In genomic region chr2:104157831-104158230, GRCm38 (mm10) we compare ENCODE assay signal across 37 mouse cellular contexts. TPM values are rescaled to one million over a fixed set of nuclear protein-coding genes. Genes with fewer than 3 reads are reported as not detected.
"Had no signal": no experiment of that assay in that cellular context is flagged by ENCODE, and none has a peak within 500 bp of the region (broad histone marks: within the 10 kb centered on the region; RNA-seq: fewer than 3 reads in every experiment).

No protein-coding gene starts in this region.

- ATAC-seq: hindbrain, postnatal 0 days; intestine, embryonic 16.5 days had no signal

- H3K4me1 ChIP-seq: heart, embryonic 13.5 days; heart, embryonic 15.5 days; hindbrain, embryonic 13.5 days; hindbrain, embryonic 15.5 days; kidney, embryonic 15.5 days; limb, embryonic 10.5 days; limb, embryonic 12.5 days; liver, embryonic 13.5 days; liver, embryonic 15.5 days had no signal

- H3K36me3 ChIP-seq: heart, embryonic 10.5 days; heart, embryonic 13.5 days; heart, embryonic 15.5 days; kidney, embryonic 15.5 days; limb, embryonic 10.5 days; limb, embryonic 12.5 days; liver, embryonic 13.5 days; liver, embryonic 15.5 days had no signal

- H3K9ac ChIP-seq: heart, embryonic 13.5 days; heart, embryonic 15.5 days; hindbrain, embryonic 13.5 days; hindbrain, embryonic 15.5 days; kidney, embryonic 15.5 days; limb, embryonic 12.5 days; liver, embryonic 13.5 days; liver, embryonic 15.5 days had no signal

- H3K27me3 ChIP-seq: heart, embryonic 13.5 days; heart, embryonic 15.5 days; hindbrain, embryonic 13.5 days; hindbrain, embryonic 15.5 days; kidney, embryonic 15.5 days; limb, embryonic 12.5 days; liver, embryonic 13.5 days had no signal

- H3K4me2 ChIP-seq: heart, embryonic 13.5 days; heart, embryonic 15.5 days; hindbrain, embryonic 13.5 days; hindbrain, embryonic 15.5 days; kidney, embryonic 15.5 days; limb, embryonic 12.5 days; liver, embryonic 11.5 days; liver, embryonic 13.5 days; liver, embryonic 15.5 days had no signal

- H3K27ac ChIP-seq: gastrocnemius, adult 2 months; heart, embryonic 10.5 days; heart, embryonic 13.5 days; heart, embryonic 15.5 days; hindbrain, embryonic 13.5 days; hindbrain, embryonic 15.5 days; hindbrain, postnatal 0 days; kidney, embryonic 15.5 days; kidney, postnatal 0 days; limb, embryonic 10.5 days; limb, embryonic 12.5 days; liver, embryonic 13.5 days; liver, embryonic 15.5 days had no signal

- DNase-seq: gastrocnemius, adult 2 months; gastrocnemius, postnatal 10 days; gastrocnemius, postnatal 25 days; heart, adult 18-20 months; heart, postnatal 14 days; heart, postnatal 36 days; kidney, adult 11 months; kidney, adult 2 months; kidney, adult 9 months; kidney, postnatal 14 days; kidney, postnatal 36 days; layer of hippocampus, adult 9-11 months; layer of hippocampus, postnatal 36 days; liver; liver, embryonic 13.5 days had no signal

- H3K9me3 ChIP-seq: heart, embryonic 10.5 days; heart, embryonic 13.5 days; heart, embryonic 15.5 days; hindbrain, embryonic 13.5 days; hindbrain, embryonic 15.5 days; kidney, embryonic 15.5 days; limb, embryonic 10.5 days; limb, embryonic 12.5 days; liver, embryonic 13.5 days; liver, embryonic 15.5 days had no signal

- H3K4me3 ChIP-seq: gastrocnemius, adult 2 months; heart, embryonic 10.5 days; heart, embryonic 13.5 days; heart, embryonic 15.5 days; hindbrain, embryonic 13.5 days; hindbrain, embryonic 15.5 days; kidney, embryonic 15.5 days; limb, embryonic 10.5 days; limb, embryonic 12.5 days; liver, embryonic 13.5 days; liver, embryonic 15.5 days had no signal

RNA-seq across cellular contexts. Expression of gene A930018P22Rik, which starts 35.3 kb away (rescaled TPM):
- total RNA-seq: hematopoietic stem cell, adult 5-6 weeks; layer of hippocampus, postnatal 14 days; layer of hippocampus, postnatal 36 days; left cerebral cortex, adult 18-20 months; left cerebral cortex, adult 8-10 months; left cerebral cortex, postnatal 10 days; left cerebral cortex, postnatal 36 days had no signal
- polyA plus RNA-seq: hindbrain, embryonic 11.5 days; hindbrain, embryonic 13.5 days; hindbrain, embryonic 15.5 days; hindbrain, postnatal 0 days; intestine, embryonic 14.5 days; large intestine, adult 2 months; limb, embryonic 10.5 days; limb, embryonic 12.5 days; liver, embryonic 11.5 days had no signal
